Comparison of ENCODE assay signal across 8 mouse cellular contexts in genomic region chr15:89354455-89354854, GRCm38 (mm10). TPM values are rescaled to one million over a fixed set of nuclear protein-coding genes. Genes with fewer than 3 reads are reported as not detected.
DNase-seq lines count a peak whose midpoint lies in the region; ATAC-seq and TF ChIP-seq lines count a peak whose summit lies in the region.

No protein-coding gene starts in this region.

- H3K4me1 ChIP-seq in lung, embryonic 14.5 days (ENCODE audit: insufficient read depth), result peaks cover 8% of the 10 kb centered on the region
- H3K4me1 ChIP-seq in embryonic facial prominence, embryonic 15.5 days, result peaks cover 26% of the 10 kb centered on the region
- peaks cover 18% of the 10 kb centered on the region for H3K4me1 ChIP-seq in intestine, embryonic 16.5 days (ENCODE audit: control insufficient read depth, insufficient read depth, low read length)
- H3K4me1 ChIP-seq in olfactory bulb, adult 2 months (ENCODE audit: control insufficient read depth, insufficient read depth, low read length), result peaks cover 17% of the 10 kb centered on the region

- TF ChIP-seq POLR2A in olfactory bulb, adult 2 months (IDR thresholded peaks at IDR 0.05; ENCODE audit: insufficient read depth, low read depth, low read length), result no peak

- WGBS in lung, embryonic 14.5 days, result 72% methylated on average over 7 of the region's 7 CpGs
- WGBS in embryonic facial prominence, embryonic 15.5 days, result 65% methylated on average over 7 of the region's 7 CpGs
- 75% methylated on average over 7 of the region's 7 CpGs for WGBS in intestine, embryonic 16.5 days
- WGBS in olfactory bulb, adult 2 months, result 62% methylated on average over 7 of the region's 7 CpGs

- no peaks in the 10 kb centered on the region for H3K27me3 ChIP-seq in lung, embryonic 14.5 days (ENCODE audit: insufficient read depth, low read length)
- no peaks in the 10 kb centered on the region for H3K27me3 ChIP-seq in embryonic facial prominence, embryonic 15.5 days
- no peaks in the 10 kb centered on the region for H3K27me3 ChIP-seq in intestine, embryonic 16.5 days (replicated peaks; ENCODE audit: control insufficient read depth, insufficient read depth, low read length)

- peak overlapping the region; percentile 94 for H3K4me2 ChIP-seq in lung, embryonic 14.5 days
- H3K4me2 ChIP-seq in embryonic facial prominence, embryonic 15.5 days (replicated peaks), result peak overlapping the region; percentile 74
- H3K4me2 ChIP-seq in intestine, embryonic 16.5 days (ENCODE audit: low read depth, low read length), result peak overlapping the region; percentile 67

- TF ChIP-seq CTCF in lung, embryonic 14.5 days (IDR thresholded peaks at IDR 0.05; ENCODE audit: low read depth), result no peak
- no peak for TF ChIP-seq CTCF in olfactory bulb, adult 2 months (IDR thresholded peaks at IDR 0.05; ENCODE audit: insufficient read depth, low read depth, low read length)

- H3K36me3 ChIP-seq in lung, embryonic 14.5 days (ENCODE audit: insufficient read depth), result peaks cover 50% of the 10 kb centered on the region
- peaks cover 47% of the 10 kb centered on the region for H3K36me3 ChIP-seq in embryonic facial prominence, embryonic 15.5 days
- H3K36me3 ChIP-seq in intestine, embryonic 16.5 days (ENCODE audit: control insufficient read depth, insufficient read depth, low read length), result peaks cover 19% of the 10 kb centered on the region

- DNase-seq in lung, embryonic 14.5 days, result no peak
- no peak for DNase-seq in lung, postnatal 36 days
- DNase-seq in right cerebral cortex, postnatal 14 days, result no peak
- no peak for DNase-seq in adrenal gland, adult 8-10 months

- ATAC-seq in lung, embryonic 14.5 days (ENCODE audit: insufficient read depth), result no peak
- no peak for ATAC-seq in embryonic facial prominence, embryonic 15.5 days (ENCODE audit: insufficient number of reproducible peaks, low FRiP score, low TSS enrichment, low read depth)
- ATAC-seq in intestine, embryonic 16.5 days, result no peak
- ATAC-seq in cerebellum, adult (ENCODE audit: insufficient number of reproducible peaks, low FRiP score, low TSS enrichment), result no peak

- H3K27ac ChIP-seq in lung, embryonic 14.5 days (ENCODE audit: low read depth), result no peak overlapping the region
- no peak overlapping the region for H3K27ac ChIP-seq in embryonic facial prominence, embryonic 15.5 days (replicated peaks)
- no peak overlapping the region for H3K27ac ChIP-seq in intestine, embryonic 16.5 days (ENCODE audit: low read length)
- no peak overlapping the region for H3K27ac ChIP-seq in olfactory bulb, adult 2 months (ENCODE audit: insufficient read depth, low read depth, low read length)

- no peaks in the 10 kb centered on the region for H3K9me3 ChIP-seq in lung, embryonic 14.5 days (ENCODE audit: low read depth, low read length)
- no peaks in the 10 kb centered on the region for H3K9me3 ChIP-seq in embryonic facial prominence, embryonic 15.5 days (replicated peaks)
- no peaks in the 10 kb centered on the region for H3K9me3 ChIP-seq in intestine, embryonic 16.5 days (ENCODE audit: control insufficient read depth, low read length)

- H3K4me3 ChIP-seq in lung, embryonic 14.5 days (ENCODE audit: low read depth, low read length), result peak overlapping the region; percentile 64
- peak overlapping the region; percentile 91 for H3K4me3 ChIP-seq in embryonic facial prominence, embryonic 15.5 days (replicated peaks)
- H3K4me3 ChIP-seq in intestine, embryonic 16.5 days (ENCODE audit: low read length), result peak overlapping the region; percentile 67
- H3K4me3 ChIP-seq in olfactory bulb, adult 2 months (ENCODE audit: insufficient read depth, low read depth, low read length), result peak overlapping the region; percentile 53; the same call in 1 of the 2 replicates

- peak overlapping the region; percentile 79 for H3K9ac ChIP-seq in lung, embryonic 14.5 days
- peak overlapping the region; percentile 80 for H3K9ac ChIP-seq in embryonic facial prominence, embryonic 15.5 days
- peak overlapping the region; percentile 93 for H3K9ac ChIP-seq in intestine, embryonic 16.5 days (ENCODE audit: low read depth, low read length)

RNA-seq across cellular contexts. Expression of gene Lmf2, which starts 1.0 kb away (rescaled TPM):
- 59.1 and 63.7 TPM in 2 replicates for polyA plus RNA-seq in lung, embryonic 14.5 days (2014; fragmentation: Nextera tagmentation; extraction: Ambion mirVana)
- polyA plus RNA-seq in embryonic facial prominence, embryonic 15.5 days (2015; fragmentation: Nextera tagmentation; extraction: Ambion mirVana), result 73.0 and 79.9 TPM in 2 replicates
- polyA plus RNA-seq in intestine, embryonic 16.5 days (2015; fragmentation: Nextera tagmentation; extraction: Ambion mirVana), result 55.8 and 56.3 TPM in 2 replicates
- polyA plus RNA-seq in olfactory bulb, adult 2 months (2012; ENCODE audit: insufficient read depth, insufficient read length, low replicate concordance, missing spikeins), result not detected in 2 replicates
- total RNA-seq in adrenal gland, adult 8-10 months (2022), result 10 to 100 TPM; 44.4 to 57.5 (median 48.6) TPM

RNA-seq across cellular contexts. Expression of gene Ncaph2, which starts 1.1 kb away (rescaled TPM):
- 157 and 168 TPM in 2 replicates for polyA plus RNA-seq in lung, embryonic 14.5 days (2014; fragmentation: Nextera tagmentation; extraction: Ambion mirVana)
- polyA plus RNA-seq in embryonic facial prominence, embryonic 15.5 days (2015; fragmentation: Nextera tagmentation; extraction: Ambion mirVana), result 150 and 160 TPM in 2 replicates
- polyA plus RNA-seq in intestine, embryonic 16.5 days (2015; fragmentation: Nextera tagmentation; extraction: Ambion mirVana), result 123 and 128 TPM in 2 replicates
- polyA plus RNA-seq in olfactory bulb, adult 2 months (2012; ENCODE audit: insufficient read depth, insufficient read length, low replicate concordance, missing spikeins), result not detected in 2 replicates
- total RNA-seq in adrenal gland, adult 8-10 months (2022), result 10 to 100 TPM; 79.1 to 93.1 (median 87.8) TPM

RNA-seq across cellular contexts. Expression of gene Sco2, which starts 19.2 kb away (rescaled TPM):
- 4.5 and 7.5 TPM in 2 replicates for polyA plus RNA-seq in lung, embryonic 14.5 days (2014; fragmentation: Nextera tagmentation; extraction: Ambion mirVana)
- 4.9 and 6.9 TPM in 2 replicates for polyA plus RNA-seq in embryonic facial prominence, embryonic 15.5 days (2015; fragmentation: Nextera tagmentation; extraction: Ambion mirVana)
- 15.9 and 19.1 TPM in 2 replicates for polyA plus RNA-seq in intestine, embryonic 16.5 days (2015; fragmentation: Nextera tagmentation; extraction: Ambion mirVana)
- polyA plus RNA-seq in olfactory bulb, adult 2 months (2012; ENCODE audit: insufficient read depth, insufficient read length, low replicate concordance, missing spikeins), result not detected in 2 replicates
- total RNA-seq in adrenal gland, adult 8-10 months (2022), result 10 to 100 TPM; 18.7 to 28.6 (median 24.6) TPM

RNA-seq across cellular contexts. Expression of gene Miox, which starts 20.3 kb away (rescaled TPM):
- polyA plus RNA-seq in lung, embryonic 14.5 days (2014; fragmentation: Nextera tagmentation; extraction: Ambion mirVana), result not detected in 2 replicates
- not detected in 2 replicates for polyA plus RNA-seq in embryonic facial prominence, embryonic 15.5 days (2015; fragmentation: Nextera tagmentation; extraction: Ambion mirVana)
- 0.46 TPM in 1 of 2 replicates, not detected in the other for polyA plus RNA-seq in intestine, embryonic 16.5 days (2015; fragmentation: Nextera tagmentation; extraction: Ambion mirVana)
- not detected in 2 replicates for polyA plus RNA-seq in olfactory bulb, adult 2 months (2012; ENCODE audit: insufficient read depth, insufficient read length, low replicate concordance, missing spikeins)
- total RNA-seq in adrenal gland, adult 8-10 months (2022), result 1 to 10 TPM in 2 of 4 experiments, not detected in 2; 1.4 TPM

RNA-seq across cellular contexts. Expression of gene Tymp, which starts 22.4 kb away (rescaled TPM):
- 0.96 and 1.5 TPM in 2 replicates for polyA plus RNA-seq in lung, embryonic 14.5 days (2014; fragmentation: Nextera tagmentation; extraction: Ambion mirVana)
- polyA plus RNA-seq in embryonic facial prominence, embryonic 15.5 days (2015; fragmentation: Nextera tagmentation; extraction: Ambion mirVana), result 1.8 and 2.0 TPM in 2 replicates
- polyA plus RNA-seq in intestine, embryonic 16.5 days (2015; fragmentation: Nextera tagmentation; extraction: Ambion mirVana), result 1.3 and 2.2 TPM in 2 replicates
- not detected in 2 replicates for polyA plus RNA-seq in olfactory bulb, adult 2 months (2012; ENCODE audit: insufficient read depth, insufficient read length, low replicate concordance, missing spikeins)
- total RNA-seq in adrenal gland, adult 8-10 months (2022), result under 1 TPM; 0.22 to 0.73 (median 0.51) TPM

Comparison
In these comparisons a context has a peak if more than half of its experiments do, and no peak if none do; other contexts are left out.
1. RNA of gene Lmf2, which starts 1.0 kb away (polyA plus RNA-seq): 73.0 to 79.9 TPM in embryonic facial prominence, embryonic 15.5 days, 59.1 to 63.7 TPM in lung, embryonic 14.5 days and 55.8 to 56.3 TPM in intestine, embryonic 16.5 days; not detected in olfactory bulb, adult 2 months; every median in the first group is over 10 times any median in the second.
2. Peak in every context shown above with its lines, with median percentiles within 50 percentile points of each other: H3K4me2 ChIP-seq, H3K4me3 ChIP-seq and H3K9ac ChIP-seq.